Mouse (Mus musculus) brown adipose tissue, adult 24 weeks (tissue): ENCODE data around the gene Prkci. TPM values are rescaled to one million over a fixed set of nuclear protein-coding genes. Genes with fewer than 3 reads are reported as not detected.

Experiments
- H3K27ac ChIP-seq: fragments of 200-500 bp; replicated peaks from 2 replicates; pipeline ENCODE4 v1.5.1; 2012; ENCODE audit warnings: low read depth, mild to moderate bottlenecking, low read length
- H3K4me1 ChIP-seq: fragments of 200-500 bp; 2 replicates; pipeline ENCODE4 v1.6.1; 2012; ENCODE audit warnings: low read length, mixed read lengths; ENCODE audit not compliant: control insufficient read depth, insufficient read depth, insufficient read length
- H3K4me3 ChIP-seq: fragments of 200-500 bp; 2 replicates; pipeline ENCODE4 v1.5.1; 2012; ENCODE audit warnings: low read depth, mild to moderate bottlenecking, low read length, moderate library complexity; ENCODE audit not compliant: insufficient read depth
- polyA plus RNA-seq: library from polyadenylated mRNA; stranded (reverse); fragments of >200 nt; gene quantifications from 2 replicates; pipeline ENCODE4 v1.2.4, GENCODE M21; 2012; ENCODE audit not compliant: missing spikeins, insufficient read depth, insufficient read length

Gene Prkci
- polyA plus RNA-seq, 1 experiment: 42.5 TPM

- no peak overlapping the region; the same call in 1 of the 2 replicates for H3K27ac ChIP-seq
- peaks cover 18% of the 10 kb centered on the region for H3K4me1 ChIP-seq
- H3K4me3 ChIP-seq: no peak overlapping the region; the same call in 1 of the 2 replicates
Observed at GRCm38 (mm10) chr3:31097102-31097720, 101.7 kb downstream of the Prkci start.

- no peak overlapping the region for H3K27ac ChIP-seq
- H3K4me3 ChIP-seq: no peak overlapping the region
- H3K4me1 ChIP-seq: peaks cover 18% of the 10 kb centered on the region
Observed at GRCm38 (mm10) chr3:31097976-31098375, 102.4 kb downstream of the Prkci start.

- peaks cover 16% of the 10 kb centered on the region for H3K4me1 ChIP-seq
- no peak overlapping the region for H3K4me3 ChIP-seq
Observed at GRCm38 (mm10) chr3:31098556-31098955, 103.0 kb downstream of the Prkci start.

GRCm38 (mm10) chr3:31100026-31100425 lies 104.5 kb downstream of the Prkci start:
- H3K4me3 ChIP-seq: no peak overlapping the region
- H3K27ac ChIP-seq: no peak overlapping the region
- peaks cover 24% of the 10 kb centered on the region for H3K4me1 ChIP-seq

More at GRCm38 (mm10) chr3:31098556-31098955, 103.0 kb downstream of the Prkci start:
- no peak overlapping the region for H3K27ac ChIP-seq

GRCm38 (mm10) chr3:31100802-31101201 lies 105.3 kb downstream of the Prkci start:
- Histone ChIP-seq H3K4me1 (peaks cover 24% of the 10 kb centered on the region), H3K27ac (no peak overlapping the region), H3K4me3 (no peak overlapping the region)

Other genes starting within 250 kb of the Prkci start
- gene Samd7, start 249.5 kb upstream of the Prkci start, polyA plus RNA-seq: not detected in 2 replicates
- 70.6 and 78.5 TPM in 2 replicates for gene Sec62, start 202.9 kb upstream of the Prkci start, polyA plus RNA-seq
- 5.2 and 11.9 TPM in 2 replicates for gene Gpr160, start 139.8 kb upstream of the Prkci start, polyA plus RNA-seq
- gene Phc3, start 26.3 kb upstream of the Prkci start, polyA plus RNA-seq: 5.4 and 8.6 TPM in 2 replicates
- gene Skil, start 99.3 kb downstream of the Prkci start, polyA plus RNA-seq: 18.4 and 21.4 TPM in 2 replicates
- not detected in 2 replicates for gene Cldn11, start 154.2 kb downstream of the Prkci start, polyA plus RNA-seq